In genomic region chr6:40613260-40613852, GRCm38 (mm10) we compare ENCODE assay signal across 24 mouse cellular contexts. TPM values are rescaled to one million over a fixed set of nuclear protein-coding genes. Genes with fewer than 3 reads are reported as not detected.
"Had no signal": no experiment of that assay in that cellular context is flagged by ENCODE, and none has a peak within 500 bp of the region (broad histone marks: within the 10 kb centered on the region; RNA-seq: fewer than 3 reads in every experiment).

Gene Tas2r138 (minus strand): TSS chr6:40613310.

- H3K9me3 ChIP-seq: midbrain, embryonic 13.5 days; midbrain, embryonic 15.5 days; neural tube, embryonic 12.5 days had no signal

- H3K4me1 ChIP-seq: megakaryocyte, embryonic 14.5 days; midbrain, embryonic 13.5 days; midbrain, embryonic 15.5 days; neural tube, embryonic 12.5 days had no signal

- H3K27me3 ChIP-seq: midbrain, embryonic 13.5 days; midbrain, embryonic 15.5 days; neural tube, embryonic 12.5 days had no signal

- H3K36me3 ChIP-seq: midbrain, embryonic 13.5 days; midbrain, embryonic 15.5 days; neural tube, embryonic 12.5 days had no signal

- ATAC-seq: midbrain, embryonic 13.5 days; midbrain, embryonic 15.5 days had no signal

- H3K27ac ChIP-seq: macrophage; midbrain, embryonic 13.5 days; midbrain, embryonic 15.5 days; neural tube, embryonic 12.5 days had no signal

- DNase-seq: lung, adult 18-20 months; lung, embryonic 14.5 days; lung, postnatal 10 days; lung, postnatal 36 days; right cerebral cortex, postnatal 14 days; thymus, adult 18-20 months; thymus, postnatal 14 days; thymus, postnatal 36 days had no signal

- H3K4me3 ChIP-seq: megakaryocyte, embryonic 14.5 days; midbrain, embryonic 13.5 days; midbrain, embryonic 15.5 days; neural tube, embryonic 12.5 days had no signal

RNA-seq across cellular contexts. Expression of gene Tas2r138, which starts in this region (rescaled TPM):
- total RNA-seq: midbrain, postnatal 0 days; monocyte, adult 5-6 weeks; neutrophil, adult 5-6 weeks had no signal
- polyA plus RNA-seq: liver, embryonic 16.5 days; lung, embryonic 14.5 days; lung, embryonic 16.5 days; macrophage; midbrain, embryonic 11.5 days; midbrain, embryonic 13.5 days; midbrain, embryonic 15.5 days; midbrain, postnatal 0 days; neural tube, embryonic 12.5 days; neural tube, embryonic 14.5 days; spleen, adult 2 months; stomach, embryonic 14.5 days; stomach, embryonic 16.5 days; thymus, postnatal 0 days had no signal
